Mouse (Mus musculus): Measurements from ENCODE around the gene Prss42. TPM values are rescaled to one million over a fixed set of nuclear protein-coding genes. Genes with fewer than 3 reads are reported as not detected.
A peak's percentile ranks its signal among the peaks of the same experiment; 100 is the strongest.

Prss42 gene
- polyA plus RNA-seq, 1 experiment from 2014 or later = not detected

DNA sequence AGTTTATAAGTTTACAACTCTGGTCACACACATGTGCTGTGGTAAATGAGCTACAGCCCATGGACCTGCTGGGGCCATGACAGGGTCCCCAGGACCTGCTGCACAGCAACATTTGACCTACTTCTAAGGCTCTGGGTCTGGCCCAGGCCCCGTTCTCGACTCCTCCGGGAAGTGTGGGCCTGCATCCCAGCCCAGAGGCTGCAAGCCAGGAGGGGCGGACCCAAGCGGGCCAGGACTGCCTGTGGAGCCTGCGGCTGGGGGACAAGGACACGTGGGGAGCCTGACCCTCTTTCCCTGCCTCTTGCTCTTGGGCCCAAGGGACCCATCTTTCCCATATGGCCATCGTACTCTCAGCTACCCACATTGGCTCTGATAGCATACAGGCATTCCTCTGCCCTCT lies 39.4 kb upstream of the Prss42 start:
- Histone ChIP-seq H3K27ac (ENCODE audit: low read depth) (no peak overlapping the region), H3K4me3 (ENCODE audit: low read depth, low read length) (no peak overlapping the region), H3K36me3 (ENCODE audit: insufficient read depth) (no peaks in the 10 kb centered on the region), H3K9me3 (ENCODE audit: low read depth, low read length) (no peaks in the 10 kb centered on the region), H3K27me3 (ENCODE audit: insufficient read depth, low read length) (no peaks in the 10 kb centered on the region), H3K4me1 (ENCODE audit: insufficient read depth) (peaks cover 5% of the 10 kb centered on the region; the same call in 1 of the 2 replicates), H3K9ac (no peak overlapping the region), H3K4me2 (no peak overlapping the region)
- DNase-seq = peak; percentile 67
- no peak for ATAC-seq (ENCODE audit: insufficient read depth)
- WGBS = 45% methylated on average over 8 of the region's 8 CpGs
- TF ChIP-seq CTCF (IDR thresholded peaks at IDR 0.05; ENCODE audit: low read depth) = no peak

DNA sequence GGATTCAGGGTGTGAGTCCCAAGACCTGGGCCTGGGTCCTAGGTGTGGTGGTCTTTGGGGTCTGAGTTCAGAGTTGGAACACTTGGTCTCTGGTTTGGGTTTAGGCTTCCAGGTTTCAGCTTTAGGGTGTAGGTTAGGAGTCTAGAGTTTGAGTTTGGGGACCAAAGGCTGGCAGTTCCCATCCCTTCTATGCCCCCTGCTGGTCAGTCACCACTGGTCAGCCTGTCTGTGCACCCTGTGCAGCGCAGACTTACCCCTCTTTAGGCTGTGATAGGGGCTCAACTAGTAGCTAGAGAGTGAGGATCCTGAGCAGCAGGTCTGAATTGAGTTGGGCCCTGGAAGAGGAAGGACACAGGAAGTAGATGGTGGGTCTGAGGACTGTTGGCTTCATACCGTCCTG lies 38.7 kb upstream of the Prss42 start:
- H3K4me2 ChIP-seq = no peak overlapping the region
- peak; percentile 87 for TF ChIP-seq CTCF (IDR thresholded peaks at IDR 0.05; ENCODE audit: low read depth)
- H3K27me3 ChIP-seq (ENCODE audit: insufficient read depth, low read length) = no peaks in the 10 kb centered on the region
- H3K27ac ChIP-seq (ENCODE audit: low read depth) = no peak overlapping the region
- ATAC-seq (ENCODE audit: insufficient read depth) = peak; percentile 16; the same call in 1 of the 2 replicates
- WGBS = 55% methylated on average over 2 of the region's 2 CpGs
- H3K9me3 ChIP-seq (ENCODE audit: low read depth, low read length) = no peaks in the 10 kb centered on the region
- no peaks in the 10 kb centered on the region for H3K36me3 ChIP-seq (ENCODE audit: insufficient read depth)
- no peak overlapping the region for H3K4me3 ChIP-seq (ENCODE audit: low read depth, low read length)
- no peak overlapping the region for H3K9ac ChIP-seq
- H3K4me1 ChIP-seq (ENCODE audit: insufficient read depth) = peaks cover 5% of the 10 kb centered on the region; the same call in 1 of the 2 replicates
- peak; percentile 83 for DNase-seq

GRCm38 (mm10) chr9:110760886-110761285 lies 37.1 kb upstream of the Prss42 start:
- no peak for TF ChIP-seq CTCF (IDR thresholded peaks at IDR 0.05; ENCODE audit: low read depth)
- Histone ChIP-seq H3K4me2 (no peak overlapping the region), H3K9ac (no peak overlapping the region), H3K36me3 (ENCODE audit: insufficient read depth) (no peaks in the 10 kb centered on the region), H3K27ac (ENCODE audit: low read depth) (peak overlapping the region; percentile 65), H3K27me3 (ENCODE audit: insufficient read depth, low read length) (no peaks in the 10 kb centered on the region), H3K9me3 (ENCODE audit: low read depth, low read length) (no peaks in the 10 kb centered on the region), H3K4me1 (ENCODE audit: insufficient read depth) (peaks cover 5% of the 10 kb centered on the region; the same call in 1 of the 2 replicates), H3K4me3 (ENCODE audit: low read depth, low read length) (no peak overlapping the region)
- WGBS = 63% methylated on average over 8 of the region's 8 CpGs
- DNase-seq (no peak), ATAC-seq (ENCODE audit: insufficient read depth) (no peak)

- H3K27ac ChIP-seq (ENCODE audit: low read depth) = peak overlapping the region; percentile 72
- no peak overlapping the region for H3K9ac ChIP-seq
- TF ChIP-seq CTCF (IDR thresholded peaks at IDR 0.05; ENCODE audit: low read depth) = no peak
- H3K4me1 ChIP-seq (ENCODE audit: insufficient read depth) = peaks cover 5% of the 10 kb centered on the region; the same call in 1 of the 2 replicates
- no peaks in the 10 kb centered on the region for H3K27me3 ChIP-seq (ENCODE audit: insufficient read depth, low read length)
- no peaks in the 10 kb centered on the region for H3K36me3 ChIP-seq (ENCODE audit: insufficient read depth)
- H3K9me3 ChIP-seq (ENCODE audit: low read depth, low read length) = no peaks in the 10 kb centered on the region
- DNase-seq (peak; percentile 89), ATAC-seq (ENCODE audit: insufficient read depth) (peak; percentile 91)
- no peak overlapping the region for H3K4me3 ChIP-seq (ENCODE audit: low read depth, low read length)
- H3K4me2 ChIP-seq = no peak overlapping the region
- 54% methylated on average over 10 of the region's 10 CpGs for WGBS
Measured at GRCm38 (mm10) chr9:110762763-110763162, 35.2 kb upstream of the Prss42 start.

DNA sequence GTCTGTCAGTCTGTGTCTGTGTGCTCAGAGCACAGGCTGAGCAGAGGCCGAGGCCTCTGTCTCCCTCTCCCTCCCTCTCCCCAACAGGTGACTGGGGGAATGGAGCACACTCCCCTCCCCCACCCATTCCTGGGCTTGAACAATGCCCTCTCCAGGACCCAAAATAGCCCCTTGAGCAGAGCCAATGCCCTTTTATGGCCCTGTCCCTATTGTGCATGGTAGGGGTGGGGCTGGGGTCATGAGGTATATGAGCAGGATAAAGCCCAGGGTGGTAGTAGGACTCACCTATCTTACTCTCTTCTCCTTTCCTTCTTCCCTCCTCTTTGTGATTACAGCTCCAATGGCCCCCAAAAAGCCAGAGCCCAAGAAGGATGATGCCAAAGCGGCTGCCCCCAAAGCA lies 34.6 kb upstream of the Prss42 start:
- Histone ChIP-seq H3K27ac (ENCODE audit: low read depth) (peak overlapping the region; percentile 16; the same call in 1 of the 2 replicates), H3K4me3 (ENCODE audit: low read depth, low read length) (no peak overlapping the region), H3K9me3 (ENCODE audit: low read depth, low read length) (no peaks in the 10 kb centered on the region), H3K36me3 (ENCODE audit: insufficient read depth) (no peaks in the 10 kb centered on the region), H3K4me2 (no peak overlapping the region), H3K27me3 (ENCODE audit: insufficient read depth, low read length) (no peaks in the 10 kb centered on the region), H3K9ac (no peak overlapping the region), H3K4me1 (ENCODE audit: insufficient read depth) (peaks cover 5% of the 10 kb centered on the region; the same call in 1 of the 2 replicates)
- TF ChIP-seq CTCF (IDR thresholded peaks at IDR 0.05; ENCODE audit: low read depth) = no peak
- no peak for DNase-seq
- 66% methylated on average over 2 of the region's 2 CpGs for WGBS
- no peak for ATAC-seq (ENCODE audit: insufficient read depth)

- no peak overlapping the region for H3K27ac ChIP-seq (ENCODE audit: low read depth)
Measured at GRCm38 (mm10) chr9:110772336-110772735, 25.6 kb upstream of the Prss42 start.

DNA sequence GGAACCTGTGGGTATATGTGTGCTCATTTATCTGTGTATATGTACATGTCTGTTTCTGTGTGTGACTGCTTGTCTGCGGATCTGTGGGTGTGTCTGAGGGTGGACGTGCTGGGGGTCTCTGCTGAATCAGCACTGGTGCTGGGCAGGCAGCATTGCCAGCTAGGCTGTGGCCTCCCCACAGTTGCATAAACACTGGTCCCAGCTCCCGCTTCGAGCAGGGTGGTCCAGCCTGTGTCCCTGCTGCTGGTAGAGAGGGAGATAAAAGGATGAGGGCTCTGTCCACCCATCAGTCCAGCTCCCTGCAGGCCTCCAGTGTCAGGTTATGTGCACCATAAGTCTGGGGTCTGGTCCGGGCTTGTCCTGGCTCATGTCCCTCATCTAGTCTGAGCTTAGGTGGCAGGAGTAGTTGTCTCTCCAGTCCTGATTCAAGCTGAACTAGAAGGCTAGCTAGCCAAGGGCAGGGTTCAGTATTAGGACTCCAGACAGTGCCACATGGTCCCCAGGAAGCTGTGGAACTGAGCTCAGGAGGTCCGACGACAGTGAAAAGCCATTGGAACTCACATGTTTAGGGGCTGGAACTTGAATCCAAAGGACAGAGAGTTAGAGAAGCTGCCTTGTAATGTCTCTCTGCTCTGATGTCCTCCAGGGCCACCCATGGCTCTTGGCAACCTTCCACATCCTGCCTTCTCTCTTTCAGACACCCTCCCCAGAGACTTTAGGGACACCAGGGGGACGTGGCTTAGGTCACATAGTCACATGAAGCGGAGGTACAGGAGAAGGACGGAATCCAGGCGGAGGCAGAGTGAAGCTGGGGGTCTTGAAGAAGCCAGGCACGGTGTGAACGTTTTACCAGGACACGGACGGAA lies 23.3 kb upstream of the Prss42 start:
- no peak for TF ChIP-seq CTCF (IDR thresholded peaks at IDR 0.05; ENCODE audit: low read depth)
- peak overlapping the region; percentile 49 for H3K4me2 ChIP-seq
- peak; percentile 92 for DNase-seq
- H3K4me3 ChIP-seq (ENCODE audit: low read depth, low read length) = no peak overlapping the region
- H3K27ac ChIP-seq (ENCODE audit: low read depth) = peak overlapping the region; percentile 83
- H3K4me1 ChIP-seq (ENCODE audit: insufficient read depth) = peaks cover 8% of the 10 kb centered on the region; the same call in 1 of the 2 replicates
- H3K9me3 ChIP-seq (ENCODE audit: low read depth, low read length) = no peaks in the 10 kb centered on the region
- WGBS = 35% methylated on average over 15 of the region's 15 CpGs
- peak; percentile 85 for ATAC-seq (ENCODE audit: insufficient read depth)
- no peak overlapping the region for H3K9ac ChIP-seq
- H3K27me3 ChIP-seq (ENCODE audit: insufficient read depth, low read length) = no peaks in the 10 kb centered on the region
- H3K36me3 ChIP-seq (ENCODE audit: insufficient read depth) = no peaks in the 10 kb centered on the region

More at GRCm38 (mm10) chr9:110772336-110772735, 25.6 kb upstream of the Prss42 start:
- H3K27me3 ChIP-seq (ENCODE audit: insufficient read depth, low read length) = no peaks in the 10 kb centered on the region
- no peak for ATAC-seq (ENCODE audit: insufficient read depth)
- no peak for DNase-seq
- H3K36me3 ChIP-seq (ENCODE audit: insufficient read depth) = no peaks in the 10 kb centered on the region
- TF ChIP-seq CTCF (IDR thresholded peaks at IDR 0.05; ENCODE audit: low read depth) = no peak
- H3K4me2 ChIP-seq = no peak overlapping the region
- H3K9me3 ChIP-seq (ENCODE audit: low read depth, low read length) = no peaks in the 10 kb centered on the region
- WGBS = 87% methylated on average over 10 of the region's 10 CpGs
- H3K9ac ChIP-seq = no peak overlapping the region
- H3K4me3 ChIP-seq (ENCODE audit: low read depth, low read length) = no peak overlapping the region
- H3K4me1 ChIP-seq (ENCODE audit: insufficient read depth) = peaks cover 8% of the 10 kb centered on the region; the same call in 1 of the 2 replicates

Measured in lung, embryonic 14.5 days (tissue).